Mouse (Mus musculus): ENCODE measurements around the gene Wnt5b.

- TF ChIP-seq POLR2A (IDR thresholded peaks at IDR 0.05; ENCODE audit: control insufficient read depth in 1 of 2, insufficient read depth in 1 of 2, low read depth in 1 of 2, low read length in 2 of 2, poor library complexity in 1 of 2): no peak
- no peak for TF ChIP-seq USF1 (IDR thresholded peaks at IDR 0.05; ENCODE audit: low read depth, low read length)
- no peak for TF ChIP-seq ZC3H11A (IDR thresholded peaks at IDR 0.05; ENCODE audit: low read depth, low read length)
- TF ChIP-seq ZKSCAN1 (IDR thresholded peaks at IDR 0.05; ENCODE audit: low read depth, low read length): no peak
- TF ChIP-seq CTCF (IDR thresholded peaks at IDR 0.05 in 2 of 3, conservative IDR thresholded peaks at IDR 0.05 in 1 of 3; ENCODE audit: control insufficient read depth in 1 of 3, insufficient read depth in 1 of 3, low read depth in 2 of 3, low read length in 3 of 3, poor library complexity in 1 of 3, severe bottlenecking in 1 of 3): no peak
- no peak for TF ChIP-seq EP300 (IDR thresholded peaks at IDR 0.05; ENCODE audit: low read depth in 1 of 2, low read length in 2 of 2)
- no peak for TF ChIP-seq JUND (IDR thresholded peaks at IDR 0.05; ENCODE audit: low read depth, low read length)
- TF ChIP-seq UBTF (IDR thresholded peaks at IDR 0.05; ENCODE audit: borderline replicate concordance, insufficient read depth, low read depth, low read length): no peak
- TF ChIP-seq E2F4 (IDR thresholded peaks at IDR 0.05; ENCODE audit: borderline replicate concordance, low read depth, low read length): no peak
- no peak for TF ChIP-seq TCF12 (IDR thresholded peaks at IDR 0.05; ENCODE audit: low read depth, low read length)
- no peak for TF ChIP-seq BHLHE40 (IDR thresholded peaks at IDR 0.05; ENCODE audit: borderline replicate concordance, low read depth, low read length)
- TF ChIP-seq SMC3 (IDR thresholded peaks at IDR 0.05; ENCODE audit: low read depth, low read length): no peak
Observed at GRCm38 (mm10) chr6:119405310-119405709, 138.8 kb downstream of the Wnt5b start.
